Mouse (Mus musculus): Measurements from ENCODE around the gene Mib2. TPM values are rescaled to one million over a fixed set of nuclear protein-coding genes. Genes with fewer than 3 reads are reported as not detected.

The Mib2 gene
- polyA plus RNA-seq, 2 experiments: 1.8 to 4.8 TPM

GRCm38 (mm10) chr4:155643531-155643930 lies 25.5 kb downstream of the Mib2 start:
- no peak overlapping the region for H3K27ac ChIP-seq
- peaks cover 54% of the 10 kb centered on the region for H3K36me3 ChIP-seq (replicated peaks; ENCODE audit: control insufficient read depth, insufficient read depth, low read depth)
- 87% methylated on average over 1 of the region's 1 CpGs for WGBS (ENCODE audit: insufficient replicate concordance)
- no peaks in the 10 kb centered on the region for H3K27me3 ChIP-seq (ENCODE audit: control insufficient read depth, insufficient read depth, low read length)
- ATAC-seq (ENCODE audit: insufficient read depth): no peak
- no peak for TF ChIP-seq EP300 (IDR thresholded peaks at IDR 0.05; ENCODE audit: low read depth)
- no peak for TF ChIP-seq CTCF (IDR thresholded peaks at IDR 0.05; ENCODE audit: low read depth)
- no peak overlapping the region for H3K9ac ChIP-seq (replicated peaks)
- H3K4me3 ChIP-seq (ENCODE audit: insufficient read depth in 1 of 2, low read depth in 2 of 2, low read length in 2 of 2): no peak overlapping the region
- H3K4me2 ChIP-seq (ENCODE audit: low read depth): no peak overlapping the region
- no peaks in the 10 kb centered on the region for H3K9me3 ChIP-seq (ENCODE audit: control insufficient read depth, low read length)
- DNase-seq (ENCODE audit: low read depth in 3 of 3, low spot score in 3 of 3): no peak
- no peaks in the 10 kb centered on the region for H3K4me1 ChIP-seq (replicated peaks; ENCODE audit: control insufficient read depth in 2 of 2, insufficient read depth in 2 of 2, low read length in 1 of 2)

- ATAC-seq (ENCODE audit: insufficient read depth) (no peak), DNase-seq (ENCODE audit: low read depth in 3 of 3, low spot score in 3 of 3) (no peak)
- Histone ChIP-seq H3K27ac (no peak overlapping the region), H3K4me3 (ENCODE audit: insufficient read depth in 1 of 2, low read depth in 2 of 2, low read length in 2 of 2) (no peak overlapping the region), H3K9me3 (ENCODE audit: control insufficient read depth, low read length) (no peaks in the 10 kb centered on the region), H3K9ac (replicated peaks) (no peak overlapping the region), H3K4me2 (ENCODE audit: low read depth) (no peak overlapping the region), H3K27me3 (ENCODE audit: control insufficient read depth, insufficient read depth, low read length) (no peaks in the 10 kb centered on the region), H3K36me3 (replicated peaks; ENCODE audit: control insufficient read depth, insufficient read depth, low read depth) (peaks cover 53% of the 10 kb centered on the region), H3K4me1 (replicated peaks; ENCODE audit: control insufficient read depth in 2 of 2, insufficient read depth in 2 of 2, low read length in 1 of 2) (no peaks in the 10 kb centered on the region)
- TF ChIP-seq EP300 (IDR thresholded peaks at IDR 0.05; ENCODE audit: low read depth) (no peak), CTCF (IDR thresholded peaks at IDR 0.05; ENCODE audit: low read depth) (no peak)
Measured at GRCm38 (mm10) chr4:155635766-155636499, 33.1 kb downstream of the Mib2 start.

DNA sequence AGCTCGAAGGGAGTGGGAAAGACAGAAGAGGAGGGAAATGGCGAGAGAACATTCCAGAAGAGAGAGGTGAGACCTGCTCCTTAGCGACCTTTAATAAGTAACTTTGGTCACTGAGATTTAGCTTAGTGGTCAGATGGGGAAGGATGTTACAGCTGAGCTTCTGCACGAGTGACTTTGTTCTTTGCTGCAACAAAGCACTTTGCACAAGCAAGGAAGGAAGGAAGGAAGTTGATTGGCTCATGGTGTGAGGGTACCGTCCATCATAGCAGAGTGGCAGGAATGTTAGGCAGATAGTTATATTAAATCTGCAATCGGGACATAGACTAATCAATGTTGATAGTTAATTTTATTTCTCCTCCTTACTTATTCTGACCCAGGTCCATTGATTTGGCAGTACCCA lies 38.7 kb downstream of the Mib2 start:
- Histone ChIP-seq H3K4me1 (replicated peaks; ENCODE audit: control insufficient read depth in 2 of 2, insufficient read depth in 2 of 2, low read length in 1 of 2) (no peaks in the 10 kb centered on the region; a peak in 1 of 4 replicates), H3K36me3 (replicated peaks; ENCODE audit: control insufficient read depth, insufficient read depth, low read depth) (peaks cover 52% of the 10 kb centered on the region), H3K4me2 (ENCODE audit: low read depth) (no peak overlapping the region), H3K27me3 (ENCODE audit: control insufficient read depth, insufficient read depth, low read length) (no peaks in the 10 kb centered on the region), H3K9me3 (ENCODE audit: control insufficient read depth, low read length) (no peaks in the 10 kb centered on the region), H3K4me3 (ENCODE audit: insufficient read depth in 1 of 2, low read depth in 2 of 2, low read length in 2 of 2) (no peak overlapping the region), H3K27ac (no peak overlapping the region), H3K9ac (replicated peaks) (no peak overlapping the region)
- WGBS (ENCODE audit: insufficient replicate concordance): 69% methylated on average over 6 of the region's 6 CpGs
- ATAC-seq (ENCODE audit: insufficient read depth) (no peak), DNase-seq (ENCODE audit: low read depth in 3 of 3, low spot score in 3 of 3) (no peak)
- no peak for TF ChIP-seq EP300 (IDR thresholded peaks at IDR 0.05; ENCODE audit: low read depth)
- TF ChIP-seq CTCF (IDR thresholded peaks at IDR 0.05; ENCODE audit: low read depth): no peak

- WGBS (ENCODE audit: insufficient replicate concordance): under 1% methylated on average over 84 of the region's 84 CpGs
- ATAC-seq (ENCODE audit: insufficient read depth) (peak; percentile 100), DNase-seq (ENCODE audit: low read depth in 3 of 3, low spot score in 3 of 3) (peak; percentile 98)
- H3K9me3 ChIP-seq (ENCODE audit: control insufficient read depth, low read length): no peaks in the 10 kb centered on the region
- peak within 1 kb of the TSS; percentile 95 for H3K27ac ChIP-seq
- H3K27me3 ChIP-seq (ENCODE audit: control insufficient read depth, insufficient read depth, low read length): no peaks in the 10 kb centered on the region
- H3K4me3 ChIP-seq (ENCODE audit: insufficient read depth in 1 of 2, low read depth in 2 of 2, low read length in 2 of 2): peak within 1 kb of the TSS; percentile 80 to 88
- peaks cover 31% of the 10 kb centered on the region for H3K36me3 ChIP-seq (replicated peaks; ENCODE audit: control insufficient read depth, insufficient read depth, low read depth)
- peaks cover 2 to 5% of the 10 kb centered on the region in 2 experiments for H3K4me1 ChIP-seq (replicated peaks; ENCODE audit: control insufficient read depth in 2 of 2, insufficient read depth in 2 of 2, low read length in 1 of 2)
- peak within 1 kb of the TSS; percentile 97 for H3K4me2 ChIP-seq (ENCODE audit: low read depth)
- H3K9ac ChIP-seq (replicated peaks): peak within 1 kb of the TSS; percentile 87
- TF ChIP-seq EP300 (IDR thresholded peaks at IDR 0.05; ENCODE audit: low read depth): no peak
- no peak for TF ChIP-seq CTCF (IDR thresholded peaks at IDR 0.05; ENCODE audit: low read depth)
Measured at GRCm38 (mm10) chr4:155624338-155625291, 44.4 kb downstream of the Mib2 start, which contains the start of gene Cdk11b. Gene Cdk11b, plus strand, starts transcription at chr4:155624854.

DNA sequence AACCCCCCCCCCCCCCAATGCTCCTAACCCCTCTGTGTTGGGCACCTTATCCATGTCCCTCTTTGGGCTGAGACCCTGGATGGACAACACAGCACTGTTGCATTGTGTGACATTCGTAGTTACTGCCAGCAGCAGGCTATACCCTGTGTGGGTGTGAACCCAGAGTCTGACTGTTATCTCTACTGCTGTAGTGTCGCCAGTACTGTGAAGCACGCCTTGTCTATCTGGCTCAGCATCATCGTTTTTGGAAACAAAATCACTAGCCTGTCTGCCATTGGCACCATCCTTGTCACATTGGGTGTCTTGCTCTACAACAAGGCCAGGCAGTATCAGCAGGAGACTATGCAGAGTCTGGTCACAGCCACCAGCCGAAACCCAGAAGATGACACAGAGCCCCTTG lies 50.7 kb downstream of the Mib2 start:
- Histone ChIP-seq H3K4me1 (replicated peaks; ENCODE audit: control insufficient read depth in 2 of 2, insufficient read depth in 2 of 2, low read length in 1 of 2) (peaks cover 0 to 5% of the 10 kb centered on the region in 2 experiments; a peak in 2 of 4 replicates), H3K4me3 (ENCODE audit: insufficient read depth in 1 of 2, low read depth in 2 of 2, low read length in 2 of 2) (no peak overlapping the region), H3K27ac (no peak overlapping the region), H3K9me3 (ENCODE audit: control insufficient read depth, low read length) (no peaks in the 10 kb centered on the region), H3K9ac (replicated peaks) (no peak overlapping the region), H3K36me3 (replicated peaks; ENCODE audit: control insufficient read depth, insufficient read depth, low read depth) (peaks cover 53% of the 10 kb centered on the region), H3K4me2 (ENCODE audit: low read depth) (no peak overlapping the region), H3K27me3 (ENCODE audit: control insufficient read depth, insufficient read depth, low read length) (no peaks in the 10 kb centered on the region)
- peak; percentile 65 for ATAC-seq (ENCODE audit: insufficient read depth)
- 49% methylated on average over 5 of the region's 5 CpGs for WGBS (ENCODE audit: insufficient replicate concordance)
- DNase-seq (ENCODE audit: low read depth in 3 of 3, low spot score in 3 of 3): no peak
- TF ChIP-seq EP300 (IDR thresholded peaks at IDR 0.05; ENCODE audit: low read depth): no peak
- TF ChIP-seq CTCF (IDR thresholded peaks at IDR 0.05; ENCODE audit: low read depth): no peak

Measured in liver, embryonic 14.5 days (tissue).